Mouse (Mus musculus): ENCODE results near the gene Duox2.

GRCm38 (mm10) chr2:122299911-122300655 is 1.8 kb upstream of the Duox2 start:
- TF ChIP-seq CTCF (IDR thresholded peaks at IDR 0.05; ENCODE audit: low read depth, low read length) (no peak), TAL1 (conservative IDR thresholded peaks at IDR 0.05; ENCODE audit: low read depth, low read length) (no peak), GATA2 (IDR thresholded peaks at IDR 0.05; ENCODE audit: borderline replicate concordance, low read depth, low read length) (no peak)
